Mouse (Mus musculus): Measurements from ENCODE around the gene Atg4a-ps. TPM values are rescaled to one million over a fixed set of nuclear protein-coding genes. Genes with fewer than 3 reads are reported as not detected.

Gene Atg4a-ps
- total RNA-seq, 2 experiments from 2014 or later = 0.18 to 1.3 TPM

DNA sequence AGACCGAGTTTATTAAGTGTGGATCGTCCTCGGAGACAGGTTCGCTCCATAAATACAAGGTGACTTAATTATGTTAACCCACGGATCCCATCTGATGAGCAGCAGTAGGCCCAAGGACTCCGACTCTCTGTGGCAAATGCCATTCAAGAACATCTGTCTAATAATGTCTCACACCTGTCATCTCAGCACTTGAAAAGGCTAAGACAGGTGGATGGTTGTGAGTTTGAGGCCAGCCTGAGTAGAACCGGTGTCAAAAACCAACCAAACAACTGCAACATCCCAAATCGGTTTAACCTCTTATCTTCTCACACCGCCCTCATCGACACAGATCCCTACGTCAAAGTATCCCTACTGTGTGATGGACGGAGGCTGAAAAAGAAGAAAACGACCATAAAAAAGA, 20.7 kb downstream of the Atg4a-ps start:
- intact Hi-C loops (cut with DNase I) = no loop called here
- H3K4me3 ChIP-seq = no peak overlapping the region
- no peak for TF ChIP-seq CTCF (IDR thresholded peaks at IDR 0.05)
- H3K27ac ChIP-seq = no peak overlapping the region
- DNase-seq (ENCODE audit: extremely low spot score in 1 of 2, low spot score in 2 of 2) = no peak

DNA sequence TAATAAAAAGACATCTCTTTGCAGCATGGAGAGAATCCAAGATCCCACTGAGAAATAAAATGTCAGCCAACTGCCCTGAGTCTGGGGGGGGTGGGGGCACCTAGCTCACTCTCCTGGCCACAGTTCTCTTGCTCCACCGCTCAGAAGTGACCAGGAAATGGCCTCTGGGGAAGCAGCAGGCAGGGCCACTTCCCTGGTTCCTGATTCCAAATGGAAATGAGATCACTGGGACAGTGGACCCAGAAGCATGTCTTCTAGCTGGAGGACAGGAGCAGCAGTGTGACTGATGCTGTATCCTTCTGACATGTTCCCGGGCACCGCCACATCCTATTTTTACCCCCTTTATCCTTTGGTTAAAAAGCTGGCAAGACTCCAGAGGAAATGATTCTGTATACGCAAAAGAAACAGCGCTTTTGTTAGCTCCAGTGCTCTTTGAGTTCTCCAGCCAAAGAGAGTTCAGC, 21.2 kb downstream of the Atg4a-ps start:
- DNase-seq (ENCODE audit: extremely low spot score in 1 of 2, low spot score in 2 of 2) = no peak
- no peak for TF ChIP-seq CTCF (IDR thresholded peaks at IDR 0.05)
- no peak overlapping the region for H3K4me3 ChIP-seq
- intact Hi-C loops (cut with DNase I) = no loop called here
- no peak overlapping the region for H3K27ac ChIP-seq

DNA sequence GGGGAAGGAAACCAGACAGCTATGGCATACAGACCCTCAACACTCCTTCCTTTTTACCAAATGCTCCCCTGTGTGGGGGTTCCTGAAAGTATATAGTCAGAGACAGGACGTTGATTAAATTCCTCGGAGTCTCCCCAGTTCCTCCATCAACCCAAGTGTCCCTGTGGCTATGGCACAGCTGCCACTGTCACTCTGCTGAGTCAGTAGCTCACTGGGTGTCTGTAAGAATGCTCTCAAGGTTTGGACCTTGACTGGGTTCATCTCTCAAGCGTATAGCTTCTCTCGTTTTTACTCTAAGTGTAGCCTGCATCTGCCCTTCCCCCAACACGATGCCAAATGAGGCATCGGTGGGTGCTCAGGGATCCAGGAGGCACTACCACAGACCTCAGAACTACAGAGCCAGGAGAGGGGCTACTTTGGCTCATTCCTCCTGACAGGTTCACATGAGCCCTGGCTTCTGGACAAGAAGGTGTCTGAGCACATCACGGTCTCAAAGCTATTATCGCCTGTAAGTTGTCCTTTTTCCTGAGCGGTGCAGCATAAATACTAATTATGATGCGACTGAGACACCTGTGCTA, 21.9 kb downstream of the Atg4a-ps start:
- Histone ChIP-seq H3K4me3 (no peak overlapping the region), H3K27ac (no peak overlapping the region)
- TF ChIP-seq CTCF (IDR thresholded peaks at IDR 0.05) = no peak
- intact Hi-C loops (cut with DNase I) = no loop called here
- no peak for DNase-seq (ENCODE audit: extremely low spot score in 1 of 2, low spot score in 2 of 2)

DNA sequence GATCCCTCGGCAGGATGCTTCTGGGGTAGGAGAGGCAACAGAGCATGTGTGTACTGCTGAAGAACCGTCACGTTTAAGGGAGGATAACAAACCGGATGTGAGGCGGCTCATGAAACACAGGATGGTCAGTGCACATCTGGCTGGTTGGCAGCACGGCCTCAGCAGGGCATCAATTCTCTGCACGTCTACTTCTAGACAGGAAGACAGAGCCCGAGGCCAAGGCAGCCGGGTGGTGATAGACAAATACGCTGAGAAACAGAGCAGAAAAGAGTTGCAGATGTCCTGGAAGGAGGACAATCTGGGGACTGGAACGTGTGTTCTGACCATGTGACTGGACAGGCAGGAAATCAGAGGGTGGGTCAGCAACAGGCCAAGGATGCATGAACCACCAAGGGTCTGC, 25.8 kb downstream of the Atg4a-ps start:
- Histone ChIP-seq H3K4me3 (no peak overlapping the region), H3K27ac (no peak overlapping the region)
- TF ChIP-seq CTCF (IDR thresholded peaks at IDR 0.05) = no peak
- intact Hi-C loops (cut with DNase I) = no loop called here
- DNase-seq (ENCODE audit: extremely low spot score in 1 of 2, low spot score in 2 of 2) = no peak

DNA sequence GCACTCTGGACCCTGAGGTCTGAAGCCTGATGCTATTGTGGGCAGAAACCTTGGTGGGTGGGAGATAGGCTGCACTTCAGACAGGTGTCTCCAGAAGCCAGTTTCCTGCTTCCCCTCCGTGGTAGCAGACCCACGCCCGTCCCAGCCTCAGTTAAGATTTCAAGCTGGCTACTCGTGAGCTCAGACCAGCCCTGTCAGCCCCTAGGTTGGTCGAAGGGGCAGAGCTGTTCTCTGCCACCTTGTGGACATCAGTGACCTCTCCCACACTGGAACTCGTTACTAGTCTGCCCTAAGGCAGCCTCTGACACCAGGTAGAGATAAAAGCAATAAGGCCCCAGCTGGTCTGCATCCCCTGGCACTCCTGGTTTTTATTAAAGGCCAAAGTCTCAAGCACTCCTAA, 28.9 kb downstream of the Atg4a-ps start:
- Histone ChIP-seq H3K4me3 (no peak overlapping the region), H3K27ac (no peak overlapping the region)
- intact Hi-C loops (cut with DNase I) = no loop called here
- DNase-seq (ENCODE audit: extremely low spot score in 1 of 2, low spot score in 2 of 2) = no peak
- no peak; the same call in 1 of the 2 replicates for TF ChIP-seq CTCF (IDR thresholded peaks at IDR 0.05)

DNA sequence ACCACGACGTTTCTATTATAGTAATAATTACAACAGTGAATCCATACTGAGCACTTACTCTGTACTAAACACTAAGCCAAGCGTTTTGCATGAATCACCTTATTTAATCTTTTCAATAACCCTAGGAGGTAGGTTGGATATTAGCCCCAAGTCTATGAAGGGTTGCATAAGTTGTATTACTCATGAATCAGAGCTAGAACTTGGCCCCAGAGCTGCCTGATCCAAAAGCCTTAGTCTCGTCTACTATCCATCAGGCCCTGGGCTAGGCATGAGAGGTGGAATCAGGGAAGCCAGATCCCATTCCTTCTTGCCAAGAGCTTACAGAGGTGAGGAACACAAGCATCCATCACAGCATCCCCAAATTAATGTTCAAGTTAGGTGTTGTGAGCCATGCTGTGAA, 30.2 kb downstream of the Atg4a-ps start:
- TF ChIP-seq CTCF (IDR thresholded peaks at IDR 0.05) = no peak
- Histone ChIP-seq H3K4me3 (no peak overlapping the region), H3K27ac (no peak overlapping the region)
- intact Hi-C loops (cut with DNase I) = no loop called here
- DNase-seq (ENCODE audit: extremely low spot score in 1 of 2, low spot score in 2 of 2) = no peak

DNA sequence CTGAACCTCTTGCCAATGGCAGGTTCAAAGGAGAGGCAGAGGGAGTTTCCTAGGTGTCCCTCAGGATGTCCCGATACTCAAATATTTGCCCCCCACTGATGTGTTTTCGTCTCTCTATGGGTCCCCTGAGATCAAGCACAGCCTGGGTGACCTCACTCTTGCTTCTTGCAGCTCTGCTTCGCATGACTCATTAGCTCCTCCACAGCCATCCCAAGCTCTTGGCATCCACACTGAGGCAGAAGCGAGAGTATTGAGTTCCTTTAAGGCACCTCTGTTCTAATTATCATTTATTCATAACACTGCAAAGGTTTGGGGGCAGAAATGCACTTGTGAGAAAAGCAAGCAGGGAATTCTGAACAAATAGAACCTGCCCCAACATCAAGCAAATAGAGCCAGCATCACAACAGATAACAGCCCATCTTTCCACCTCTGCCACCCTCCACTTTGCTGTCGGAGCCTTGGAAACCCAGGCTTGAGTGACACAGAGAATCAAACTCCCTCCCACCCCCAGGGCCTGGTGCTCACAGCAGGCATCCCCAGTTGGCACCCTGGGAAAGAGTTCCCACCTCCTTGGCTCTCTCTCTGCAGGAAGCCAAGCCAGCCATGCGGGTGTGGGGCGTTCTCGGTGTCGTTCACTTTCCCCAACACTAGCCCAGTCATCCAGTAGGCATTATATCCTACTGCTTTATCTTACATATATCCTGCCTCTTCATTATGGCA, 33.1 kb downstream of the Atg4a-ps start:
- intact Hi-C loops (cut with DNase I) = no loop called here
- peak; percentile 18 to 44 for DNase-seq (ENCODE audit: extremely low spot score in 1 of 2, low spot score in 2 of 2)

DNA sequence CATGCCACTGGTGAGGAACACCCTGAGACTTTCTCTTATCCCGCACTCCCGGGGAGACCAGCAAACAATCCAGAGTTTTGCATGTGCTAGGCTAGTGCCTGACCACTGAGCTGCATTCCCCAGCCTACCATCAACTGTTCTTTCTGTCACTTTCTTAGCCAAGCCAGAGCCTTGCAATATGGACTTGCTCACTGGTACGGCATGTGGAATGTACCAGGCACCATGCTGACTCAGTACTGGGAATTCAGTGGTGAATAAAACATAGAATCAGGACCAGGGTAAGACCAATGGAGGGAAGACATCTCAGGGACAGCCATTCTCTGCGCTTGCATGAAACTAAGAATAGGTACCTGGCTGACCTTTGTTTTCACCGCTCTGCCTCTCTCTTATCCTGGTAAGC, 35.6 kb downstream of the Atg4a-ps start:
- H3K27ac ChIP-seq = no peak overlapping the region
- intact Hi-C loops (cut with DNase I) = no loop called here
- DNase-seq (ENCODE audit: extremely low spot score in 1 of 2, low spot score in 2 of 2) = no peak
- H3K4me3 ChIP-seq = no peak overlapping the region
- TF ChIP-seq CTCF (IDR thresholded peaks at IDR 0.05) = no peak

More for the DNA sequence above, 33.1 kb downstream of the Atg4a-ps start:
- Histone ChIP-seq H3K27ac (no peak overlapping the region), H3K4me3 (no peak overlapping the region)
- no peak for TF ChIP-seq CTCF (IDR thresholded peaks at IDR 0.05)

DNA sequence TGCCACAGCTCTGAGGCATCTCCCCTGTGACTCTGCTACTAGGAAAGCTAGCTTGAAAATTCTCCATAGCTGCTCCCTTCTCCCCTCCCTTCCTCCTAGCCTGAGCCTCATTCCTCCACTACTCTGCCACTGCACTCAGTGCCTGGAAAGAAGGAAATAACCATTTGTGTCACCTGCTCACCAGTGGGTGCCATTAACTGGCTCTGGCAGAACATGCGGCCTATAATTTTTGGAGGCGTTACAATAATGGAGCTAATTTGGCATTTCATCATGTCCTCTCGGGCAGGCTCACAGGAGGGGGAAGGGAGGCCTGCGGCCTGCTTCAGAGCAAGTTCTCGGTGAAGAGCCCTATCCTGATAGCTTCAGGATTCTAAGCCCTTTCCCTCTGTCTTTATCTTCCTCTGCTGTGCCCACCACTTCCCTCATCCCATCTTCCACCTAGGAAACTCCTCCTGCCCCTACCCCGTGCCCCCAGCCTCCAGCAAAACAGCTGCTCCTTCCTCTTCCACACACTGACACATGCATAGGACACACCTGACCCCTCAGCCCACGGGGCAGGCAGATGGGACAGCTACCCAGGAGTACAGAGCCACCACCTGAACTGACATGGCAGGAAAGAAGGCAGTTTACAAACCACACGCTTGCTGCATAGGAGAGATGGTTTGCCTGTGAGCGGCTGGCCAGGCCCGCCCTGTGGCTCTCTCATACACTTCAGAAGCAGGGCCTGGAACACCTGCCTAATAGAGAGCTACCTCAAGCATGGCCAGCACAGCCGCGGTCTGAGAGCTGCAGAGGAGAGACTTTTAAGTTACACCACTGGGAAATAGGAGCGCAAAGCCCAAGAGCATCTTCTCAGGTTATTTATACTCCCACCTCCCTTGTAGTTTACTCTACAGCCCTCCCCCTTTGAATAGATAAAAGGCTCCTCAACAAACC, 38.9 kb downstream of the Atg4a-ps start:
- intact Hi-C loops (cut with DNase I) = no loop called here
- TF ChIP-seq CTCF (IDR thresholded peaks at IDR 0.05) = no peak

DNA sequence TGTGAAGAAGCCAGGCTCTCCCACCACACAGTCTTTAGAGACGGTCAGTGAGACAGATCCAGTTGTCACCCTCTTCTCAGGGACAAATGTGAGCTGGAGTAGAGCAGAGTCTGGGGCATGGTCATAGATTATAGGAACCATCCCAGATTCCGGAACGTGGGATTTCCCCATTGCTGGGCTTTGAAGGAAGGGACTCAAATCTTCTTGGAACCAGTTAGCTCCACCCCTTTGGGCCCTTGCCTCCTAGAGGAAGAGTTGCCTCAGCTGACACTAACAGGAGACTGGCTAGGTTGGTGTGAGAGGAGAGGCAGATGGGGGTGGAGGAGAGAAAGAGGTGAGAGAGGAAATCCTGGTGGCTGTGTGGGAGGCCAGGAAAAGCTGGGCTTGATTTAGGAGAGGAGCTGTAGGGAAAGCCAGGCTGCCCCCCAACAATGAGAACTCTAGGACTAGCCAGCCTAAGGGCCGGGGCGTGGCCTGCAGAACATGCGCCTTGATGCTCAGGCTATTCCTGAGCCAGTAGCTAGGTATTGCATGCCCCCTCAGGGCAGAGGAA, 39.7 kb downstream of the Atg4a-ps start:
- DNase-seq (ENCODE audit: extremely low spot score in 1 of 2, low spot score in 2 of 2) = no peak
- intact Hi-C loops (cut with DNase I) = no loop called here
- H3K27ac ChIP-seq = 0 out of 2 replicates have a peak overlapping the region, but pooled peaks have one; percentile 36

More for the DNA sequence above, 38.9 kb downstream of the Atg4a-ps start:
- DNase-seq (ENCODE audit: extremely low spot score in 1 of 2, low spot score in 2 of 2) = no peak
- Histone ChIP-seq H3K27ac (0 out of 2 replicates have a peak overlapping the region, but pooled peaks have one; percentile 36), H3K4me3 (no peak overlapping the region)

DNA sequence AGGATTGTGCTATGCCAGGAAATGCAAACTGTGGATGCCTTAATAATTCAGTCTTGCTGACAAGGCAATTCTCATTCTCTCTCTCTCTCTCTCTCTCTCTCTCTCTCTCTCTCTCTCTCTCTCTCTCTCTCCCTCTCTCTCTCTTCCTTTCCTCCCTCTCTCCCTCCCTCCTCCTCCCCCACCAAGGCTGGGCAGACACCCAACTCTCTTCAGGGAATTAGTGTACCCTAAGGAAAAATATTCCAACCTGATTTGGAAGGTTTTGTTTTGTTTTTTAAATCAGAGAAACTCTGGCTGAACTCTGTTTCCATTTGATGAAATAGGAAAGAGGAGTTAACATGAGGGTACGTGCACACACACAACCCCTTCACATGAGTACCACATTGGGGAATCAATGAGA, 44.3 kb downstream of the Atg4a-ps start:
- TF ChIP-seq CTCF (IDR thresholded peaks at IDR 0.05) = no peak
- intact Hi-C loops (cut with DNase I) = loop anchor here (2.0 kb wide), 1 partner anchor 81 kb away; no protein-coding TSS in a partner anchor
- no peak overlapping the region for H3K4me3 ChIP-seq
- no peak for DNase-seq (ENCODE audit: extremely low spot score in 1 of 2, low spot score in 2 of 2)
- no peak overlapping the region for H3K27ac ChIP-seq

More for the DNA sequence above, 39.7 kb downstream of the Atg4a-ps start:
- TF ChIP-seq CTCF (IDR thresholded peaks at IDR 0.05) = no peak
- H3K4me3 ChIP-seq = no peak overlapping the region

Measured in left cerebral cortex, adult 2 months (tissue).